Mouse (Mus musculus) gastrocnemius, adult 8-10 months (tissue): ENCODE results near the gene Rufy4. TPM values are rescaled to one million over a fixed set of nuclear protein-coding genes. Genes with fewer than 3 reads are reported as not detected.

ENCODE experiments used
- DNase-seq, 2 experiments: peaks; one replicate each; pipeline ENCODE4 v3.0.0; 2022; ENCODE audit warnings: low spot score in 2 of 2
- total RNA-seq, 4 experiments: library from RNA; stranded (reverse); gene quantifications; 2 replicates each; pipeline ENCODE4 v1.2.4; 2022

Gene Rufy4
- total RNA-seq, 4 experiments from 2014 or later: not detected

DNA sequence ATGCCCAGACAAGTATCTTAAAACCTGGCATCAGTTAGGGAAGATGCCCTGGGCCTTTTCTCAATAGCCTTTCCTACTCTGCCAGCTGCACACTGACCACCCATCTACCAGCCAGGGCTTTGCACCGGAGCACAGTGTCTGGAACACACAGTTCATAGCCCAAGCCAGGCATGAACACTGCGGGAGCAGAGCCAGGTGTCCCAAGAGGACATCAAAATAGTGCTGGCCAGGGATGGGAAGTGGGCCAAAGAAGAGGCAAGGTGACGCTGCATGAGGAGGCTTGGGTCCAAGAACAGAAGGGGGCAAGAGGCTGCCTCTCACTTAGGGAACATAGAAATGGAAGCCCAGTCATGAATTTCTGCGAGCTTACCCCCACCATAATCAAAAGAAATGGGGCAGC lies 19.7 kb upstream of the Rufy4 start:
- DNase-seq: no peak

DNA sequence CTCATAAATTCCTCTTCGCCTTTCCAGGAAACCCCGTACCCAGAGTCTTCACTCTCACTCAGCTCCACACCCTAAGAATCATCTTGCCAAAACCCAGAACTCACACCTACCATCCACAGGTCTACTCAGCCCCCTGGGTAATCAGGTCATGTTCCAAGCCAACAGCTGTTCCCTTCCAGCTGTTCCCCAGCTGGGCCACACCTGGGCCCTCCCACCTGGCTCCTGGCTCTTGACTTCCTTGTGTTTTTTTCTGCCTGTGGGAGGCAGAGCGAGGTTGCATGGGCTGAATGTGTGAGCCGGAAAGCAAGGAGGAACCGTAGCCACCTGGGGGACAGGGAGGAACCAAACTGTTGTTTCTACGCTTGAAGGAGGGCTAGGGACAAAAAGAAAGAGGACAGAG lies 19.1 kb upstream of the Rufy4 start:
- DNase-seq: no peak

DNA sequence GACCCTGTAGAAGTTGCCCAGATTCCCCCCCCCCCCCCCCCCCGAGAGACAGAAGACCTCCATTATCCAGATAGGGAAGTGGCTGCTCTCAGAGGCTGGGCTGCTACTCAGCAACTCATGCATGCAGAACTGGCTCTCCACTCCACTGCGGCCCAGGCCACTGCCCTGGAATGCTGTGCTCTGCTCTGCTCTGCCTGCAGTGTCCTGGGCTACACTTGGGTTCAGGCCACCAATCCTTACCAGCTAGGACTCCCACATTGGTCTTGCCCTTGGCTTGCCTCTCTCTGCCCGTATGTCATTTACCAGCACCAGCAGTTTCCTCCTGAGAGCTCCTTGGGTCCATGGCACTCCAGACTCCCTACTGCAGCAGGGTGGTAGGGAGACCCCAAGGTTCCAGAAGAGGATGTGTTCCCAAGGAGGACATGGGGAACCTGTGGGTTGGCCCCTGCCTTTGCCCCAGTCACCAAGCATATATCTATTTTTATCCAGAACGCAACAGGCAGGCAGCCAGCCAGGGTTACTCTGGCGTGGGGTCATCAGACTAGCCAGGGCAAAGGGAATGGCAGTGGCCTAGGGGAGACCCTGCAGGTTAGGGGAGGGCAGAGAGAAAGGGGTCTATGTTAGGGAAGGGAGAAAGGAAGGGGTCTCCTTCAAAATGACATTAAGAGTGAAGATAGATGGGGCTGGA lies 17.3 kb upstream of the Rufy4 start:
- DNase-seq: no peak

DNA sequence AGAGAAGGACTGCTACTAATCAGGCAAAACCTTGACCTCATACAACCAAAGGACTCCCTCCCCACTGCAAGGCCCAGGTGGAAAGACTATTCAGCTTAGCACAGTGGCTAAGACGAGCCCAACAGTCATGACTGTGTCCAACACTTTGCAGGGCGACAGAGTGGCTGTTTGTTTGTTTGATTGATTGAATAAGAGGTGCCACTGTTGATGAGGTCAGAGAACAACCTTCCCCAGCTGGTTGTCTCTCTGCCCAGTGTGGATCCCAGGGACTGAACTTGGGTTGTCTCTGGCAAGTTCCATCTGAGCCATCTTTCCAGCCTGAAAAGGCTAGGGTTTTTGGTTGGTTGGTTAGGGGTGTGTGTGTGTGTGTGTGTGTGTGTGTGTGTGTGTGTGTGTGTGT lies 15.7 kb upstream of the Rufy4 start:
- no peak for DNase-seq

DNA sequence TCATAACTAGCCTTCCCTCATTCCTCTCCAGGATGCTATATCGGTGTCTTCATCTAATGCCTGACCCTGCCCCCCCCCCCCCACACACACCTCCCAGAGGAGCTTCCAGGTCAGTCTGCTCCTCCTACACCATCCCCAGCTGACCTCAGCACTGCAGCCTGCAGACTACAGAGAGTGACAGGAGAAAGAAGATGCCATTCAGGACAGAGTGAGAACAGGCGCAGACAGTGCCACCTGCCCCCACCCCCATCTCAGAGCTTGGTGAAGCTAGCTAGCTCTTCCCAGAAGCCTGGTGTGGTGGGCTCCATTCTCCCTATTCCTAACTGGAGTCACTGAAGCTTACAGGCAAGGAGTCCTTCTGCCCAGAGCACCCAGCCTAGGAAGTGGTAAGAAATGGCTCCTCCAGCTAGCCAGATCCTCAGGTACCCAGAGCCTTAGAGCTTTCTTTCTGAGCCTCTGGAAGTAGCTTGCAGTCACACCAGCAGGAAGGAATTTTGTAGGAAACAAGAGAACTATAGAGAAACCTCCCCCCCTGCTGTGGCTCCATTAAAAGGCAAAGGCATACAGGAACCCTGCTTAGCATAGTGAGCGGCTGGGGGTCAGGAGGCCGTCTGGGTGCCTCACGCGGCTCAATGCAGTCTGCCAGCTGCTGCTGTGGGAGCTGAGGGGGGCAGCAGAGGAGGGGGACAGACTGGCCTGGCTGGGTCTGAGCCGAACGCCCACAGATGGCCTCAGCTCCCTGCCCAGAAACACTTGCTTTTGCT lies 14.2 kb upstream of the Rufy4 start:
- no peak for DNase-seq

DNA sequence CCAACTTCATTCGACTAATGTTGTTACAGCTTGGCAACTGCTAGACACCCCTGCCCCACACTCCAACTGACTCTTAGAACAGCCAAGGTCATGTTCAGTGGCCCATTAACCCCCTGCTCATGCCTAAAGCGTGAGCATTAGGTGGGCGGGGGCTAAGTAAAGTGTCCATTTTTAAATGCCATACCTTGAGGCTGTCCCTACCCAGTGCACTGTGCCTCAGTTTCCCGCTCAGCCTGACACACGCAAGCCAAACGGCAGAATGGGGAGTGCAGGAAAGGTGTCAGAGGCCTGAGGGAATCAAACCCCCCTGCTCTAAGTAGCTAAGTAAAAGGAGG lies 13.7 kb upstream of the Rufy4 start:
- no peak for DNase-seq

DNA sequence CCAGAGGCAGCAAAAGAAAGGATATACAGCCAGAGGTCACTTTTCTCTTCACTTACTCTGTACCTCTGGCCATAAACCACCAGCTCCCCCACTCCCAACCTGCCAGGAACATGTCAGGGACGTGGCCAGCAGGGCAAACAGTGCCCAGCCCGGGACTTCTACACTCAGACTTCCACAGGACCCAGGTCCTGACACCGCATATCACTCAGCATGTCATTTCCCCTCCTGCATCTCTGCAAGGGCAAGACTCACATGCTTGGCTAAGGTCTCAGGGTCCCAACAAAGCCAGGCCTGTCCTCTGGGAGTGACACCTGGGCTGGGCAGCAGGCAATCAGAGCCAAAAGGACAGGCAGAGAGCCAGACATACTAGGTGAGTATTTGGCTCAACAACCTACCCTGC lies 12.3 kb upstream of the Rufy4 start:
- no peak for DNase-seq

DNA sequence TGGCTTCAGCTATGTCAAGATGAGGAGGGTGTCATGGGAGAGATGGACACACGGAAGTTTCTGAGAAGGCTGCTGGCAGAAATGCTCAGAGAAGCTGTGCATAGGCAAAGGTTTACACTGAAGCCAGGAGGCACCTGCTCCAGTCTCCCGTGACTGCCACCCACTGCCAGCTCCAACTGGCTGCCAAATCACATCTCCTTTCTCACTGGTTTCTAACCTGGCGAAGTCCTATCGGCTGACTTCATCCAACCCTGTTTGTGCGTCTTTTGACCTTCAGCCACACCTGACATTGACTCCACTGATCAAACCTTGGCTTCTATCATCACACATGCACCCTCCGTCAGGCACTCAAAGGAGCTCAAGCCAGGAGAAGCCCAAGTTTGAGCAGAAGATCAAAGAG lies 7.5 kb upstream of the Rufy4 start:
- no peak for DNase-seq

DNA sequence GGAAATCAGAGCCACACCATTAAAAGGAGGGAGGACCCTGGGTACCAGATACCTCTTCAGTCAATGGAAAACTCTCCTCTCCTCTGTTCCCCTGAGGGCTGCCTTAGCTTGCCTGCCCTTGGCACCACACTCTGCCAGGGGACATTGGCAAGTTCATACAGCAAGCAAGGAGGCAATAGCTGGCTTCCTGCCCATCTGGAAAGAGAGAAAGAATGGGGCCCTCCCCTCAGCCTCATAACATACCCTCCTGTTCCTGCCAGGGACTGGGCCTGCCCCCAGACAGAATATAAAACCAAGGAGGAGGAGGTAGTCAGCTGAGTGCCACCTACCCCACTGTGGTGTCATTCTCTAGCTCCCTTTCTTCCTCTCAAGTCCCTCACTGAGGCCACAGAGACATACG lies 6.2 kb upstream of the Rufy4 start:
- DNase-seq: no peak

DNA sequence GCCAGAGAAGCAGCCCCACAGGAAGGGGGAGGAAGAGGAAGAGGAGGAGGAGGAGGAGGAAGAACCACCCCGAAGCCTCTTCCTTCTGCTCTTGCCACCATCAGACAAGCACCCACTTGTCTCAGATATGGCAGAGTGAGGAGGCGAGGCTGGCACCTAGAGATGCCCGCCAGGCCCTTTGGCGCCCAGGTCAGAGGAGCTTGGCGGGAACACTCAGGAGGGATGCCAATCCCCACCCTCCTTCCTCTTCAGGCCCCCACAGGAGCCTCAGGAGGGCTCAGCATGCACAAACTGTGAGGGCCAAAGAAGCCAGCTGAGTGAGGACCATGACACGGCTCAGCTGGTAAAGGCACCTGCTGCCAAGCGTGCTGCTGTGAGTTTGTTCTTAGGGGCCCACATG lies 4.2 kb upstream of the Rufy4 start:
- DNase-seq: no peak

DNA sequence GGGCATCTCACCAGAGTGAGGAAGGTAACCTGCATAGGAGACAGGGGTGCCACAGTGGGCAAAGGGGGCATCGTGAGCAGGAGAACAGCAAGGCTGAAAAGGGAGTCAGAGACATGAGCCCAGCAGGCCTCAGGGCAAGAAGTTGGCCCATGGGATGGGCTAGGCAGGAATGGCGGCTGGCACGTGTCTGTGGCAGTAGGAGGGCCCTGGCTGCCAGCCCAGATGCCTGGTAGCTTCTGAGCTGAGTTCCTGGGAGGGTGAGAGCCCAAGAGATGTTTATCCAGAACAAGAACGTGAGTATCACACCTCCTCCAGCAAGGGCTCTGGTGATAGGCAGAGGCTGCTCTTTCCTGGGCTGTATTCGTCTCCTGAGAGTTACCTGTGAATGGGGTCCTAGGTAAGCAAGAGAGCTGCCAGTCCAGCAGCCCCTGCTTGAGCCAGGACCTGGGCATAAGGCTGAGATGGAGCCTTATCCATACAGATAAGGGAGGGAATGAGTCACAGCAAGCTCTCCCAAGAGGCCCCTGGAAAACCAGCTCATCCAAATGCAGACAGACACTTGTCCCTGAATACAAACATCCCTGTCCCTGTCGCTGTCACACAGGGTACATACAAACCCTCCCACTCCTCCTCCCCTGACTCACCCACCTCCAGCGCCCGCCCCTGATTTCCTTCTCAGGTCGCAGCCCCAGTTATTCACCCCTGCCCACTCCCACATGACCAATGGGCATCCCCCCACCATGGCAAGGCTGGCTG lies 3.3 kb upstream of the Rufy4 start:
- DNase-seq: no peak

DNA sequence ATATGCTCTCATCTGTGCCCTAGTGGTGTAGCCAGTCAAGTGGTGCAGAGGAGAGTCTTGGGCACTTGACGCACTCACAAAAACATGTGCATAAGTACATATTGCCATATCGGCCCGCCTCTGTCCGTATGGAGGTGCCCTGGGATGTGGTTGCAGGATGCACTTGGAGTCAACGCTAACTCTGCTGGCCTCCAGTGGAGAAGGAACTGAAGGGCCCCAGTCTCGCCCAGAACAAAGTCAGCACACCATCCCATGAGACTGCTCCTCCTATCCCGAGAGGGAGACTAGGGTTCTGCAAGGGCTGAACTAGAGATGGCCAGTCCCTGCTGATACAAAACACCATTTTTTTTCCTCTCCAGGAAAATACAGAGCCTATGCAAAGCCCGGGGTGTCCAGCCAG lies 2.1 kb upstream of the Rufy4 start:
- DNase-seq: no peak

DNA sequence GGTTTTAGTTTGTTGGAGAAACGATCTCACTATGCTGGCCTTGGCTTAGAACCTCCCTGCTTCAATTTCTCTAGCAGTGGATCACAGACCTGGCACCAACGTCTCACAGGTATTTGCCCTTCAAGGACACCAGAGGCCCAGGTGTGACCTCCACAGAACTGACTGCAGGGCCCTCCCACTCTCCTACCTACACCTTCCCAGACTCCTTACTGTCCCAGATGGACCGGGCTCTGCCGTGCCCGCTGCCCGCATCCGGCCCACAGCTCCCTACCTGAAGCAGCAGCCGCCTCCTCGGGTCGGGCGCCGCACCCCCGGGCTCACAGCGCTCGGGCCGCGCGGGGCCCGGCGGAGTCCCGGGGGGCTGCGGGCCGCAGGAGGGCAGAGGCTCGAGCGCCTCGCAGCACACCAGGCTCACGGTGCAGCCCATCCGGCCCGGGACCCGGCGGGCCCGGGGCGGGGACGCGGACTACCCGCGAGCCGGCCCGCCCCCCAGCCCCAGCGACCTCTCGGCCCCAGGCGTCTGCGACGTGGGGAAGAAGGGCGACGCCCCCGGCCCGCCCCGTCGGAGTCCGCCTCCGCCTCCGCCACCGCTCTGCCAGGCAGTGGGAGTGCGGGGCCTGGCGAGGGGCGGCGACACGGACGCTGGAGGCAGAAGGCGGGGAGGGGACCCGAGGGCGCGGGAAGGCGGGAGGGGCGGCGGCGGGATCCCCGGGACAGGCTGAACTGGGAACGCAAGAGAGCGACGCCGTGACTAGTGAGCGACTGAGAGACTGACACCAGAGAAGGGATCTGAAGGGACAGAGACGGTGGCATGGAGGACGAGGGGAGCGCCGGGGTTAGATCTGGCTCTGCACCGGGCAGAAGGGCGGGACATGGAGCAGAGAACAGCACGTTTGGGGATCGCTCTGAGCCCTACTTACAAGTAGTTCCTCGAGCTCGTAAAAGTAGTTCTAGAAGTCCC lies 1.0 kb upstream of the Rufy4 start, which contains the start of gene Tns1:
Gene Tns1 (minus strand): TSS at position 429 of the 961 bp plus-strand sequence.
- DNase-seq: no peak

DNA sequence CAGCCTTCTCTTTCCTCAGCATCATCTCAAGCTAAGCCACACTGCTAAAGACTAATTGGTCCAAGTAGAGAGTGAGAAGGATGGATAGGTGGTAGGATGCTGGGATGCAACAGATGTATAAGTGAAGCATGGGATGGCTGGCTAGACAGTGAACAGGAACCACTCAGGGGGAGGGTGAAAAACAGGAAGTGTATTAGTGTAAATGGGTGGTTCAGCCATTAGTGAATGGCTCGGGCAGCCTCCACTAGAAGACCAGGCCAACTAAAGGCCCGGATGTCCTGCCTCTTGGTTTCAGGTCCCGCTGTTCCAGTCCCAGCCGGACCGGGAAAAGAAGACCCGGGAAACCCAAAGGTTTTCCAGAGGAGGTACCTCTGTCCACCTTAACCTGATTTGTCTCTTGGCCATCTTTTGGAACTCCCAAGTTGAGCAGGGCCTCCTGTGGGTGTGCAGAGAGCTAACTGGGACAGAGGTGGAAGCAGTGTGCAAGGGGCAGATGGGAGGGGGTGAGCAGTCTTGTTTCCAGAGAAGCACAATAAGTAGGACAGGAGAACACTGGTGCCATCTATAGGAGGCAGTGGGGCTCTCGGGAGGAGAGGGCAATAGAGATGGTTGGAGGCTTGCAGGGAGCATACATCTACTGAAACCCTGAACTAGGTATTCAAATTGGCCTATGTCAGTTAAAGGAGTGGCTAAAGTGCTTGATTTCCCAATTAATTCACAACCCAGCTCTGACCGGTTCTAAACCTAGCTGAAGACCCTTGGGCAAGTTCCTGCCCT lies 5.7 kb downstream of the Rufy4 start:
- no peak for DNase-seq

DNA sequence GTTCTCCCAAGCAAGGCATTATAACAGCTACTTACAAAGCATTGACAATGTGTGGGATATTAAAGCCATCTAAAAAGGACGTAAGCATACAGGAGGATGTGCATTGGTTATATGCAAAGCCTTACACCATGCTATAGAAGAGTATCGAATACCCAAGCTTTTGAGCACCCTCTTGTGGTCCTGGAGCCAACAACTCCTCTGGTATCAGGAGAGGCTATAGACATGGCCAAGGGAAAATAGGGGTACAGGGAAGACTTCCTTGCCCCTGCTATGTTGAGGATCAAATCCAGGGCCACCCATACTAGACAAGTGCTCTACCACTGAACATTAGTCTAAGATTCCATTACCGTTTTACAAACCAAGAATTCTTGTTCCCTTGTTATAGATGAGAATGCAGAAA lies 6.7 kb downstream of the Rufy4 start:
- DNase-seq: no peak

DNA sequence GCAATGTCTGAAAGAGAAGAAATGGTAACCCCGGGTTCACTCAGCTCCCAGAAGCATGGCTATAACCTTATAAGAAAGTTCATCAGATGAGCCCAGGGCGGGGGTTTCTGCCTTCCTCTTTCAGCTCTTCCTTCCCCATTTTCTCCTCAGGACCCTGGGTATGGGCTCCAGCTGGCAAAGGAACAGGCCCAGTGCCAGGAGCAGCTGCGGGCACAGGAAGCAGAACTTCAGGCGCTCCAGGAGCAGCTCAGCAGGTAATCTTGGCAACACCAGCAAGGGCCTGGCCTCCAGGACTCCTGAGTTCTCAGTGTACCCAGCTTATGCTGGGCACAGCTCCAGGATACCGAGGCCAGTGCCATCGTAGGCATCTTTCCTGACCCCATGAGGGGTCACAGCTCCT lies 8.6 kb downstream of the Rufy4 start:
- DNase-seq: no peak

DNA sequence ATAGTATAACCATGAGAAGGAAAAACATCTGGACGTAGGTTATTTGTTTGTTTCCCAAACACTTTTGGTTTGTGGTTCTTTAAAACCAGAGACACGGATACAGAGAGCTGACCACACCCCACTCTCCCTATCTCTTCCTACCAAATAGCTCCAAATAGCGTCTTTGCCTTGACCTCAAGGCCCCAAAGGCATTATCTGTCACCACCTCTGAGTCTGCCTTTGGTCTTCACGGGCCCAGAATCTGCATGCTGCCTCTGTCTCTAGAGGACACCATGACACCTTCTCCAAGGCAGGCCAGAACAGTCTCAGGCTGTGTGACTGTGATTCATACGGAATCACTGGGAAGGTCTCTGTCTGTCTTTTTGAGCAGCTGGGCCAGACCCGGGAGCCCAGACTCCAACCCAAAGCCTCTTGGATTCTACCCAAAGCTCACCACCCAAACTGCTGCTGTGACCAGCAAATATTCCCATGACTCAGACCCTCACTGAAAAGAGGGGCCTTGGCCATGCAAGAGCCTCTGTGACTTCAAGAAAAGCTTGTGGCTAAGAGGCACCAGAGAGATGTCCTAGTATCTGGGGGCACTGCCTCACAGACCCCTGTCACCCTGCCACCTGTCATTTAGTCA lies 10.1 kb downstream of the Rufy4 start:
- DNase-seq: no peak

DNA sequence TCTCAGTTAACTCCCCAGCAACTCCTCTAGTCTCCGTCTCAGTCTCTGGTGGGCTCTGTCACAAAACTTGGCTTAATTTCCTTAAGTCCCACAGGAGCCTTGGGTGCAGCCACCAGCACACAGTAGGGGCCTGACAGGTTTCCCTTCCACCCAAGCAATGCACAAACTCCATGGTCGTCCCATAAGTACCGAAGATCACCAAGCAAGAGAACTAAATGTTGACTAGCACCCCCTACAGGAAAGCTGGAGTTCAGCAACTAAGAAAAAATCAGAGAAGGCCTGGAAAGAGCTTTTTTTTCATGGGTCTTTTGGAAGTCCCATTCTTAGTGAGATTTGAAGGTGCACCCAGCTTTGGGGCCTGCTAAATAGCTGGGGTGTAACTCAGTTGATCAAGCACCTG lies 14.1 kb downstream of the Rufy4 start:
- DNase-seq: no peak

DNA sequence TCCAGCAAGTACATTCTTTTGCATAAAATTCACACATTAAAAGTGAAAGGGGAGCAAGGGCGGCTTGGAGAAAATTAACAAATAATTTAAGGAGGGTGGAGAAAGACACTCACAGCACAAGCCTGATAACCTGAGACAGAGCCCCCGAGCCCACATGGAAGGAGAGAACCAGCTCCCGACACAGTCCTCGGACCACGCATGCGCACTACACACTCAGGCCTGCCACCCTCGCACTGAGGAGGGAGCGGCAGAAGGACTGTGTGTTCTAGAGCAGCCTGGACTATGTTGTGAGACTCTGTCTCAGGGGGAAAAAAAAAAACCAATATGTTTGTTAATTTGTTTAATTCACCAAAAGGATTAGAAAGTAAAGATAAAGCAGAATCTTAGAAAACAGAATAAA lies 16.4 kb downstream of the Rufy4 start:
- DNase-seq: no peak
